Mouse (Mus musculus) midbrain, embryonic 13.5 days (tissue): ENCODE data around the gene Ly6g6e. TPM values are rescaled to one million over a fixed set of nuclear protein-coding genes. Genes with fewer than 3 reads are reported as not detected.

Source experiments
- polyA plus RNA-seq: library from polyadenylated mRNA; unstranded; fragments of >200 nt; fragmentation: Nextera tagmentation; extraction: Ambion mirVana; gene quantifications from 2 replicates; pipeline ENCODE4 v1.2.1, GENCODE M21; 2015

Ly6g6e gene
- polyA plus RNA-seq, 1 experiment from 2014 or later: 0.32 TPM

Other genes starting within 250 kb of the Ly6g6e start
- gene Stk19, start 240.0 kb upstream of the Ly6g6e start, polyA plus RNA-seq: 38.5 and 40.5 TPM in 2 replicates
- gene Dxo, start 239.9 kb upstream of the Ly6g6e start, polyA plus RNA-seq: 74.7 and 76.1 TPM in 2 replicates
- gene Skiv2l, start 226.7 kb upstream of the Ly6g6e start, polyA plus RNA-seq: 59.3 and 61.3 TPM in 2 replicates
- gene Nelfe, start 226.5 kb upstream of the Ly6g6e start, polyA plus RNA-seq: 95.0 and 100 TPM in 2 replicates
- 1.7 and 2.2 TPM in 2 replicates for gene Cfb, start 214.4 kb upstream of the Ly6g6e start, polyA plus RNA-seq
- gene Zbtb12, start 197.4 kb upstream of the Ly6g6e start, polyA plus RNA-seq: 13.2 and 16.3 TPM in 2 replicates
- 0.08 TPM in 1 of 2 replicates, not detected in the other for gene Gm20547, start 194.9 kb upstream of the Ly6g6e start, polyA plus RNA-seq
- 1.2 and 2.1 TPM in 2 replicates for gene C2, start 178.6 kb upstream of the Ly6g6e start, polyA plus RNA-seq
- gene Ehmt2, start 178.4 kb upstream of the Ly6g6e start, polyA plus RNA-seq: 105 and 114 TPM in 2 replicates
- gene Slc44a4, start 162.4 kb upstream of the Ly6g6e start, polyA plus RNA-seq: 0.09 TPM in 1 of 2 replicates, not detected in the other
- gene Neu1, start 145.6 kb upstream of the Ly6g6e start, polyA plus RNA-seq: 25.5 and 25.9 TPM in 2 replicates
- 0.10 and 0.11 TPM in 2 replicates for gene Hspa1b, start 117.7 kb upstream of the Ly6g6e start, polyA plus RNA-seq
- gene Gm20481, start 107.0 kb upstream of the Ly6g6e start, polyA plus RNA-seq: not detected in 2 replicates
- gene Hspa1a, start 104.7 kb upstream of the Ly6g6e start, polyA plus RNA-seq: 2.8 and 2.9 TPM in 2 replicates
- gene Hspa1l, start 104.2 kb upstream of the Ly6g6e start, polyA plus RNA-seq: 0.55 and 1.5 TPM in 2 replicates
- gene Lsm2, start 95.0 kb upstream of the Ly6g6e start, polyA plus RNA-seq: 141 and 150 TPM in 2 replicates
- 61.0 and 69.1 TPM in 2 replicates for gene Vars, start 75.9 kb upstream of the Ly6g6e start, polyA plus RNA-seq
- 0.13 and 0.20 TPM in 2 replicates for gene Vwa7, start 60.3 kb upstream of the Ly6g6e start, polyA plus RNA-seq
- gene Sapcd1, start 48.9 kb upstream of the Ly6g6e start, polyA plus RNA-seq: 3.8 and 4.3 TPM in 2 replicates
- gene Msh5, start 30.2 kb upstream of the Ly6g6e start, polyA plus RNA-seq: 3.3 and 3.7 TPM in 2 replicates
- 93.7 and 99.6 TPM in 2 replicates for gene Clic1, start 26.9 kb upstream of the Ly6g6e start, polyA plus RNA-seq
- gene Ddah2, start 17.9 kb upstream of the Ly6g6e start, polyA plus RNA-seq: 501 and 531 TPM in 2 replicates
- not detected in 2 replicates for gene Ly6g6c, start 11.5 kb upstream of the Ly6g6e start, polyA plus RNA-seq
- gene Mpig6b, start 10.7 kb upstream of the Ly6g6e start, polyA plus RNA-seq: 0.45 and 0.50 TPM in 2 replicates
- 1.0 and 1.9 TPM in 2 replicates for gene Ly6g6d, start 1.2 kb downstream of the Ly6g6e start, polyA plus RNA-seq
- 0.18 and 0.19 TPM in 2 replicates for gene Ly6g6f, start 8.7 kb downstream of the Ly6g6e start, polyA plus RNA-seq
- 85.1 and 86.5 TPM in 2 replicates for gene Abhd16a, start 12.4 kb downstream of the Ly6g6e start, polyA plus RNA-seq
- not detected in 2 replicates for gene Ly6g5c, start 31.4 kb downstream of the Ly6g6e start, polyA plus RNA-seq
- gene Ly6g5b, start 38.5 kb downstream of the Ly6g6e start, polyA plus RNA-seq: 1.4 and 1.7 TPM in 2 replicates
- gene Gpank1, start 44.6 kb downstream of the Ly6g6e start, polyA plus RNA-seq: 27.1 and 30.4 TPM in 2 replicates
- gene Csnk2b, start 45.2 kb downstream of the Ly6g6e start, polyA plus RNA-seq: 293 and 316 TPM in 2 replicates
- gene D17H6S53E, start 49.5 kb downstream of the Ly6g6e start, polyA plus RNA-seq: 9.2 and 9.4 TPM in 2 replicates
- 0.53 and 0.63 TPM in 2 replicates for gene Apom, start 55.1 kb downstream of the Ly6g6e start, polyA plus RNA-seq
- gene Bag6, start 58.3 kb downstream of the Ly6g6e start, polyA plus RNA-seq: 93.7 and 93.9 TPM in 2 replicates
- 209 and 228 TPM in 2 replicates for gene Prrc2a, start 88.0 kb downstream of the Ly6g6e start, polyA plus RNA-seq
- gene Aif1, start 99.2 kb downstream of the Ly6g6e start, polyA plus RNA-seq: 4.9 and 7.0 TPM in 2 replicates
- 4.8 and 7.1 TPM in 2 replicates for gene Lst1, start 111.5 kb downstream of the Ly6g6e start, polyA plus RNA-seq
- 0.35 and 0.76 TPM in 2 replicates for gene Ltb, start 117.5 kb downstream of the Ly6g6e start, polyA plus RNA-seq
- gene Tnf, start 125.1 kb downstream of the Ly6g6e start, polyA plus RNA-seq: not detected in 2 replicates
- gene Lta, start 128.4 kb downstream of the Ly6g6e start, polyA plus RNA-seq: 0.11 and 0.23 TPM in 2 replicates
- gene Gm16181, start 143.9 kb downstream of the Ly6g6e start, polyA plus RNA-seq: 0.57 and 0.79 TPM in 2 replicates
- 41.6 and 43.0 TPM in 2 replicates for gene Atp6v1g2, start 156.8 kb downstream of the Ly6g6e start, polyA plus RNA-seq
- 8.3 and 11.0 TPM in 2 replicates for gene Nfkbil1, start 158.9 kb downstream of the Ly6g6e start, polyA plus RNA-seq
- 460 and 465 TPM in 2 replicates for gene Ddx39b, start 164.8 kb downstream of the Ly6g6e start, polyA plus RNA-seq
- 49.5 and 52.5 TPM in 2 replicates for gene H2-D1, start 185.8 kb downstream of the Ly6g6e start, polyA plus RNA-seq
- gene H2-Q1, start 243.5 kb downstream of the Ly6g6e start, polyA plus RNA-seq: 0.11 and 0.17 TPM in 2 replicates